Mouse (Mus musculus) liver, embryonic 14.5 days (tissue): Measurements from ENCODE around the gene Reep3. TPM values are rescaled to one million over a fixed set of nuclear protein-coding genes. Genes with fewer than 3 reads are reported as not detected.
A peak's percentile ranks its signal among the peaks of the same experiment; 100 is the strongest.

ENCODE experiments used
- ATAC-seq: fragments of 200-750 bp; cut with Nextera tagmentation; 2 replicates; pipeline ENCODE4 v1.8.0; 2017; ENCODE audit warnings: moderate number of reproducible peaks, mild to moderate bottlenecking, moderate library complexity; ENCODE audit not compliant: insufficient read depth
- DNase-seq, 3 experiments: peaks; one replicate each; pipeline ENCODE4 v3.0.0-alpha.2; 2012 to 2013; ENCODE audit warnings: low read depth in 3 of 3, low spot score in 3 of 3
- H3K27ac ChIP-seq: fragments of 300-500 bp; sonication (generic); 2 replicates; pipeline ENCODE4 v1.5.1; 2014; ENCODE audit warnings: moderate library complexity, mild to moderate bottlenecking, control low read depth, inconsistent platforms
- H3K27me3 ChIP-seq: fragments of 300-500 bp; sonication (generic); 2 replicates; pipeline ENCODE4 v1.6.1; 2014; ENCODE audit warnings: mild to moderate bottlenecking, low read length, moderate library complexity; ENCODE audit not compliant: control insufficient read depth, insufficient read depth
- H3K36me3 ChIP-seq: fragments of 300-500 bp; sonication (generic); replicated peaks from 2 replicates; pipeline ENCODE4 v1.6.1; 2014; ENCODE audit warnings: low read depth; ENCODE audit not compliant: control insufficient read depth, insufficient read depth
- H3K4me1 ChIP-seq, 2 experiments: fragments of 200-500 bp in 1 of 2; fragments of 300-500 bp in 1 of 2; sonication (generic) in 1 of 2; replicated peaks; 2 replicates each; pipeline ENCODE4 v1.6.1; 2012 to 2014; ENCODE audit warnings: antibody characterized with exemption in 1 of 2, inconsistent platforms in 1 of 2, low read length in 1 of 2; ENCODE audit not compliant: control insufficient read depth in 2 of 2, insufficient read depth in 2 of 2
- H3K4me2 ChIP-seq: fragments of 300-500 bp; sonication (generic); 2 replicates; pipeline ENCODE4 v1.6.1; 2014; ENCODE audit warnings: low read depth, mild to moderate bottlenecking, control low read depth, moderate library complexity
- H3K4me3 ChIP-seq, 2 experiments: fragments of 200-500 bp in 1 of 2; fragments of 300-500 bp in 1 of 2; sonication (generic) in 1 of 2; 2 replicates each; pipeline ENCODE4 v1.5.1; 2012 to 2014; ENCODE audit warnings: low read depth in 2 of 2, low read length in 2 of 2, mild to moderate bottlenecking in 2 of 2, control low read depth in 1 of 2, inconsistent platforms in 1 of 2, moderate library complexity in 1 of 2; ENCODE audit not compliant: insufficient read depth in 1 of 2
- H3K9ac ChIP-seq: fragments of 300-500 bp; sonication (generic); replicated peaks from 2 replicates; pipeline ENCODE4 v1.6.1; 2014; ENCODE audit warnings: mild to moderate bottlenecking, control low read depth, moderate library complexity
- H3K9me3 ChIP-seq: fragments of 300-500 bp; sonication (generic); 2 replicates; pipeline ENCODE4 v1.6.1; 2016; ENCODE audit warnings: low read length, mixed read lengths; ENCODE audit not compliant: control insufficient read depth
- CTCF ChIP-seq: IDR thresholded peaks from 2 replicates; pipeline ENCODE4 v1.5.1; 2016; ENCODE audit warnings: antibody characterized with exemption, low read depth, control low read depth
- EP300 ChIP-seq: IDR thresholded peaks from 2 replicates; pipeline ENCODE4 v1.6.1; 2016; ENCODE audit warnings: antibody characterized with exemption, low read depth
- WGBS: fragments of 180-500 bp; shearing (Covaris S2); extraction: QIAGEN DNeasy Blood & Tissue Kit; methylation state at CpG from one replicate; pipeline ENCODE4 v1.1.7; 2014; ENCODE audit not compliant: insufficient replicate concordance; 5-methylcytosine and 5-hydroxymethylcytosine counted together
- polyA plus RNA-seq, 2 experiments: library from polyadenylated mRNA; depleted of rRNA in 1 of 2; stranded (reverse) in 1 of 2; unstranded in 1 of 2; fragments of >200 nt; fragmentation: Nextera tagmentation in 1 of 2; extraction: Ambion mirVana in 1 of 2; gene quantifications; 2 replicates each; pipeline versions ENCODE4 v1.2.1 to v1.2.3; 2012 to 2014

Gene Reep3
- polyA plus RNA-seq, 2 experiments = 3.9 to 5.1 TPM

- H3K4me3 ChIP-seq = no peak overlapping the region
- H3K27ac ChIP-seq = no peak overlapping the region
- DNase-seq = no peak
Measured at GRCm38 (mm10) chr10:67069013-67069412, 27.7 kb downstream of the Reep3 start.

GRCm38 (mm10) chr10:67066421-67066820 lies 30.3 kb downstream of the Reep3 start:
- no peaks in the 10 kb centered on the region for H3K9me3 ChIP-seq
- ATAC-seq (no peak), DNase-seq (no peak)
- no peak overlapping the region for H3K4me3 ChIP-seq
- TF ChIP-seq CTCF = no peak
- TF ChIP-seq EP300 = no peak
- no peaks in the 10 kb centered on the region for H3K36me3 ChIP-seq
- H3K4me2 ChIP-seq = no peak overlapping the region
- no peaks in the 10 kb centered on the region for H3K27me3 ChIP-seq
- no peak overlapping the region for H3K9ac ChIP-seq
- 0 out of 4 replicates have a peak, but pooled peaks cover 0 to under 1% of the 10 kb centered on the region in 2 experiments for H3K4me1 ChIP-seq
- 64% methylated on average over 3 of the region's 3 CpGs for WGBS
- H3K27ac ChIP-seq = no peak overlapping the region

More at GRCm38 (mm10) chr10:67069013-67069412, 27.7 kb downstream of the Reep3 start:
- WGBS = 21% methylated on average over 10 of the region's 10 CpGs
- Histone ChIP-seq H3K27me3 (no peaks in the 10 kb centered on the region), H3K36me3 (no peaks in the 10 kb centered on the region), H3K9ac (no peak overlapping the region), H3K4me1 (peaks cover 0 to 5% of the 10 kb centered on the region in 2 experiments; a peak in 1 of 4 replicates), H3K4me2 (peak overlapping the region; percentile 21; the same call in 1 of the 2 replicates), H3K9me3 (no peaks in the 10 kb centered on the region)
- no peak for TF ChIP-seq CTCF
- no peak for TF ChIP-seq EP300
- ATAC-seq = no peak

- ATAC-seq (no peak), DNase-seq (no peak)
- Histone ChIP-seq H3K4me3 (no peak overlapping the region), H3K27me3 (no peaks in the 10 kb centered on the region), H3K4me1 (no peaks in the 10 kb centered on the region), H3K9me3 (no peaks in the 10 kb centered on the region), H3K36me3 (no peaks in the 10 kb centered on the region), H3K9ac (no peak overlapping the region), H3K4me2 (no peak overlapping the region), H3K27ac (no peak overlapping the region)
- TF ChIP-seq EP300 (no peak), CTCF (no peak)
- WGBS = 67% methylated on average over 5 of the region's 5 CpGs
Measured at GRCm38 (mm10) chr10:67065927-67066326, 30.8 kb downstream of the Reep3 start.

GRCm38 (mm10) chr10:67065277-67065887 lies 31.4 kb downstream of the Reep3 start:
- ATAC-seq (no peak), DNase-seq (no peak)
- no peak overlapping the region for H3K27ac ChIP-seq
- no peaks in the 10 kb centered on the region for H3K36me3 ChIP-seq
- H3K4me2 ChIP-seq = no peak overlapping the region
- TF ChIP-seq EP300 (no peak), CTCF (no peak)
- H3K9ac ChIP-seq = no peak overlapping the region
- no peaks in the 10 kb centered on the region for H3K27me3 ChIP-seq
- WGBS = 60% methylated on average over 7 of the region's 7 CpGs
- H3K4me1 ChIP-seq = no peaks in the 10 kb centered on the region
- no peak overlapping the region for H3K4me3 ChIP-seq
- H3K9me3 ChIP-seq = no peaks in the 10 kb centered on the region

GRCm38 (mm10) chr10:67061823-67062222 lies 34.9 kb downstream of the Reep3 start:
- H3K4me3 ChIP-seq = no peak overlapping the region
- H3K9ac ChIP-seq = no peak overlapping the region
- TF ChIP-seq EP300 (no peak), CTCF (no peak)
- H3K27ac ChIP-seq = no peak overlapping the region
- H3K4me1 ChIP-seq = no peaks in the 10 kb centered on the region
- 51% methylated on average over 4 of the region's 4 CpGs for WGBS
- H3K36me3 ChIP-seq = no peaks in the 10 kb centered on the region
- DNase-seq = no peak
- H3K4me2 ChIP-seq = no peak overlapping the region
- ATAC-seq = no peak
- H3K27me3 ChIP-seq = no peaks in the 10 kb centered on the region
- H3K9me3 ChIP-seq = no peaks in the 10 kb centered on the region
